Mouse (Mus musculus) liver, embryonic 16.5 days (tissue): Measurements from ENCODE around the gene Dll3. TPM values are rescaled to one million over a fixed set of nuclear protein-coding genes. Genes with fewer than 3 reads are reported as not detected.
A peak's percentile ranks its signal among the peaks of the same experiment; 100 is the strongest.

Experiments used
- ATAC-seq: fragments of 200-750 bp; cut with Nextera tagmentation; 2 replicates; pipeline ENCODE4 v1.8.0; 2017; ENCODE audit warnings: low read depth, mild to moderate bottlenecking, moderate number of reproducible peaks, moderate library complexity
- H3K27ac ChIP-seq: fragments of 300-500 bp; sonication (generic); 2 replicates; pipeline ENCODE4 v1.5.1; 2014; ENCODE audit warnings: mild to moderate bottlenecking, low read length
- H3K27me3 ChIP-seq: fragments of 300-500 bp; sonication (generic); 2 replicates; pipeline ENCODE4 v1.6.1; 2014; ENCODE audit warnings: low read depth, low read length, mixed read lengths; ENCODE audit not compliant: control insufficient read depth, insufficient read depth
- H3K36me3 ChIP-seq: fragments of 300-500 bp; sonication (generic); 2 replicates; pipeline ENCODE4 v1.6.1; 2014; ENCODE audit warnings: mild to moderate bottlenecking; ENCODE audit not compliant: control insufficient read depth, insufficient read depth
- H3K4me1 ChIP-seq: fragments of 300-500 bp; sonication (generic); 2 replicates; pipeline ENCODE4 v1.6.1; 2014; ENCODE audit warnings: low read depth, low read length, mixed read lengths; ENCODE audit not compliant: control insufficient read depth
- H3K4me2 ChIP-seq: fragments of 300-500 bp; sonication (generic); 2 replicates; pipeline ENCODE4 v1.6.1; 2014; ENCODE audit warnings: low read depth, low read length, mixed read lengths
- H3K4me3 ChIP-seq: fragments of 300-500 bp; sonication (generic); 2 replicates; pipeline ENCODE4 v1.5.1; 2014; ENCODE audit warnings: low read depth, mild to moderate bottlenecking, low read length
- H3K9ac ChIP-seq: fragments of 300-500 bp; sonication (generic); 2 replicates; pipeline ENCODE4 v1.6.1; 2014; ENCODE audit warnings: low read depth, low read length
- H3K9me3 ChIP-seq: fragments of 300-500 bp; sonication (generic); replicated peaks from 2 replicates; pipeline ENCODE4 v1.6.1; 2016; ENCODE audit warnings: low read length; ENCODE audit not compliant: control insufficient read depth
- WGBS: fragments of 180-500 bp; shearing (Covaris S2); extraction: QIAGEN DNeasy Blood & Tissue Kit; methylation state at CpG from one replicate; pipeline ENCODE4 v1.1.7; 2014; ENCODE audit not compliant: insufficient replicate concordance; 5-methylcytosine and 5-hydroxymethylcytosine counted together
- polyA plus RNA-seq: library from polyadenylated mRNA; unstranded; fragments of >200 nt; fragmentation: Nextera tagmentation; extraction: Ambion mirVana; gene quantifications from 2 replicates; pipeline ENCODE4 v1.2.1, GENCODE M21; 2015

Gene Dll3
- polyA plus RNA-seq, 1 experiment from 2014 or later: not detected

GRCm38 (mm10) chr7:28290638-28291590 is 11.1 kb downstream of the Dll3 start, which contains the start of gene Selenov:
Gene Selenov (minus strand): TSS chr7:28291186.
- Histone ChIP-seq H3K4me3 (no peak within 1 kb of the TSS), H3K36me3 (no peaks in the 10 kb centered on the region), H3K9ac (no peak within 1 kb of the TSS), H3K9me3 (no peaks in the 10 kb centered on the region), H3K4me2 (peak within 1 kb of the TSS; percentile 17), H3K27ac (no peak within 1 kb of the TSS), H3K4me1 (no peaks in the 10 kb centered on the region), H3K27me3 (peaks cover 69% of the 10 kb centered on the region)
- WGBS: 3% methylated on average over 52 of the region's 52 CpGs
- ATAC-seq: no peak

GRCm38 (mm10) chr7:28290165-28290564 is 11.9 kb downstream of the Dll3 start:
- Histone ChIP-seq H3K9me3 (no peaks in the 10 kb centered on the region), H3K4me2 (no peak overlapping the region), H3K4me3 (no peak overlapping the region), H3K36me3 (no peaks in the 10 kb centered on the region), H3K27me3 (peaks cover 65% of the 10 kb centered on the region), H3K27ac (no peak overlapping the region), H3K4me1 (no peaks in the 10 kb centered on the region), H3K9ac (no peak overlapping the region)
- 3% methylated on average over 18 of the region's 18 CpGs for WGBS
- ATAC-seq: no peak

GRCm38 (mm10) chr7:28280630-28281029 is 21.4 kb downstream of the Dll3 start:
- WGBS: 55% methylated on average over 7 of the region's 7 CpGs
- H3K27ac ChIP-seq: no peak overlapping the region
- H3K27me3 ChIP-seq: no peaks in the 10 kb centered on the region
- no peaks in the 10 kb centered on the region for H3K36me3 ChIP-seq
- no peaks in the 10 kb centered on the region for H3K9me3 ChIP-seq
- H3K4me1 ChIP-seq: peaks cover 5% of the 10 kb centered on the region
- no peak for ATAC-seq
- H3K4me2 ChIP-seq: no peak overlapping the region
- no peak overlapping the region for H3K9ac ChIP-seq
- H3K4me3 ChIP-seq: no peak overlapping the region

- no peaks in the 10 kb centered on the region for H3K9me3 ChIP-seq
- H3K4me1 ChIP-seq: peaks cover 5% of the 10 kb centered on the region
- no peaks in the 10 kb centered on the region for H3K36me3 ChIP-seq
- no peak for ATAC-seq
- H3K27ac ChIP-seq: no peak overlapping the region
- peak overlapping the region; percentile 82 for H3K4me3 ChIP-seq
- WGBS: 84% methylated on average over 7 of the region's 7 CpGs
- H3K4me2 ChIP-seq: peak overlapping the region; percentile 96
- H3K9ac ChIP-seq: peak overlapping the region; percentile 94
- no peaks in the 10 kb centered on the region for H3K27me3 ChIP-seq
Measured at GRCm38 (mm10) chr7:28278279-28278652, 23.8 kb downstream of the Dll3 start.

- Histone ChIP-seq H3K4me2 (peak within 1 kb of the TSS; percentile 96), H3K9me3 (no peaks in the 10 kb centered on the region), H3K27me3 (no peaks in the 10 kb centered on the region), H3K4me1 (peaks cover 5% of the 10 kb centered on the region), H3K27ac (peak within 1 kb of the TSS; percentile 61), H3K4me3 (peak within 1 kb of the TSS; percentile 82), H3K9ac (peak within 1 kb of the TSS; percentile 94), H3K36me3 (no peaks in the 10 kb centered on the region)
- WGBS: 3% methylated on average over 68 of the region's 68 CpGs
- peak; percentile 78 for ATAC-seq
Measured at GRCm38 (mm10) chr7:28277615-28278278, 24.3 kb downstream of the Dll3 start, which contains the start of gene Eid2b. Gene Eid2b (plus strand): TSS chr7:28277739.

GRCm38 (mm10) chr7:28277237-28277614 is 24.8 kb downstream of the Dll3 start:
- no peak for ATAC-seq
- 54% methylated on average over 8 of the region's 8 CpGs for WGBS
- no peaks in the 10 kb centered on the region for H3K9me3 ChIP-seq
- peaks cover 5% of the 10 kb centered on the region for H3K4me1 ChIP-seq
- H3K4me3 ChIP-seq: no peak overlapping the region
- H3K27me3 ChIP-seq: no peaks in the 10 kb centered on the region
- H3K27ac ChIP-seq: no peak overlapping the region
- no peaks in the 10 kb centered on the region for H3K36me3 ChIP-seq
- no peak overlapping the region for H3K9ac ChIP-seq
- no peak overlapping the region for H3K4me2 ChIP-seq

GRCm38 (mm10) chr7:28271761-28272160 is 30.3 kb downstream of the Dll3 start:
- no peak overlapping the region for H3K27ac ChIP-seq
- peaks cover 20% of the 10 kb centered on the region for H3K27me3 ChIP-seq
- WGBS: 52% methylated on average over 3 of the region's 3 CpGs
- H3K4me3 ChIP-seq: no peak overlapping the region
- H3K36me3 ChIP-seq: no peaks in the 10 kb centered on the region
- ATAC-seq: no peak
- H3K4me1 ChIP-seq: peaks cover 7% of the 10 kb centered on the region
- H3K4me2 ChIP-seq: no peak overlapping the region
- H3K9me3 ChIP-seq: no peaks in the 10 kb centered on the region
- no peak overlapping the region for H3K9ac ChIP-seq

GRCm38 (mm10) chr7:28269355-28269754 is 32.7 kb downstream of the Dll3 start:
- H3K4me1 ChIP-seq: peaks cover 7% of the 10 kb centered on the region
- H3K9ac ChIP-seq: no peak overlapping the region
- no peak overlapping the region for H3K4me3 ChIP-seq
- H3K27ac ChIP-seq: no peak overlapping the region
- peaks cover 24% of the 10 kb centered on the region for H3K27me3 ChIP-seq
- H3K9me3 ChIP-seq: no peaks in the 10 kb centered on the region
- H3K4me2 ChIP-seq: no peak overlapping the region
- no peaks in the 10 kb centered on the region for H3K36me3 ChIP-seq
- ATAC-seq: no peak
- WGBS: 81% methylated on average over 12 of the region's 12 CpGs

- no peaks in the 10 kb centered on the region for H3K36me3 ChIP-seq
- no peak overlapping the region for H3K27ac ChIP-seq
- H3K9ac ChIP-seq: peak overlapping the region; percentile 62
- no peaks in the 10 kb centered on the region for H3K9me3 ChIP-seq
- peaks cover 24% of the 10 kb centered on the region for H3K27me3 ChIP-seq
- WGBS: 28% methylated on average over 16 of the region's 16 CpGs
- no peak for ATAC-seq
- H3K4me2 ChIP-seq: peak overlapping the region; percentile 56
- peaks cover 7% of the 10 kb centered on the region for H3K4me1 ChIP-seq
- H3K4me3 ChIP-seq: peak overlapping the region; percentile 59
Measured at GRCm38 (mm10) chr7:28268576-28268975, 33.5 kb downstream of the Dll3 start.
